Mouse (Mus musculus): ENCODE results near the gene Fbxo27. TPM values are rescaled to one million over a fixed set of nuclear protein-coding genes. Genes with fewer than 3 reads are reported as not detected.
"Not testable (repeated sequence)": the region's sequence is repeated elsewhere in the genome, so short reads cannot be mapped to it uniquely, and the experiment has no call there.

Fbxo27 gene
- polyA plus RNA-seq (2016; fragmentation: Nextera tagmentation; extraction: Ambion mirVana) = 3.4 and 4.7 TPM in 2 replicates

GRCm38 (mm10) chr7:28692545-28693320 is at the start of gene Fbxo27:
TSS of gene Fbxo27 (plus strand) at chr7:28692849.
- WGBS = 33% methylated on average over 29 of the region's 30 CpGs
- Histone ChIP-seq H3K27ac (ENCODE audit: poor library complexity, severe bottlenecking) (no peak within 1 kb of the TSS), H3K9me3 (replicated peaks) (no peaks in the 10 kb centered on the region), H3K4me2 (peak within 1 kb of the TSS; percentile 83), H3K4me3 (peak within 1 kb of the TSS; percentile 51), H3K9ac (peak within 1 kb of the TSS; percentile 52), H3K27me3 (replicated peaks) (peaks cover 18% of the 10 kb centered on the region), H3K4me1 (replicated peaks) (no peaks in the 10 kb centered on the region), H3K36me3 (no peaks in the 10 kb centered on the region)
- ATAC-seq (ENCODE audit: insufficient number of reproducible peaks, low FRiP score) = peak; percentile 22; the same call in 1 of the 2 replicates

- Histone ChIP-seq H3K36me3 (no peaks in the 10 kb centered on the region), H3K9me3 (replicated peaks) (no peaks in the 10 kb centered on the region), H3K27ac (ENCODE audit: poor library complexity, severe bottlenecking) (no peak overlapping the region), H3K9ac (no peak overlapping the region), H3K4me3 (no peak overlapping the region), H3K27me3 (replicated peaks) (no peaks in the 10 kb centered on the region), H3K4me2 (no peak overlapping the region), H3K4me1 (replicated peaks) (no peaks in the 10 kb centered on the region)
- no peak for ATAC-seq (ENCODE audit: insufficient number of reproducible peaks, low FRiP score)
- WGBS = 70% methylated on average over 6 of the region's 6 CpGs
Measured at GRCm38 (mm10) chr7:28645366-28645765, 47.3 kb upstream of the Fbxo27 start.

- H3K27ac ChIP-seq (ENCODE audit: poor library complexity, severe bottlenecking) = no peak overlapping the region
- peaks cover 1% of the 10 kb centered on the region; the same call in 1 of the 2 replicates for H3K9me3 ChIP-seq (replicated peaks)
- no peak overlapping the region for H3K4me2 ChIP-seq
- H3K9ac ChIP-seq = no peak overlapping the region
- no peaks in the 10 kb centered on the region for H3K4me1 ChIP-seq (replicated peaks)
- no peaks in the 10 kb centered on the region for H3K36me3 ChIP-seq
- no peaks in the 10 kb centered on the region for H3K27me3 ChIP-seq (replicated peaks)
- ATAC-seq (ENCODE audit: insufficient number of reproducible peaks, low FRiP score) = no peak
- H3K4me3 ChIP-seq = no peak overlapping the region
- WGBS = 85% methylated on average over 2 of the region's 2 CpGs
Measured at GRCm38 (mm10) chr7:28645947-28646475, 46.6 kb upstream of the Fbxo27 start.

GRCm38 (mm10) chr7:28647016-28647415 is 45.6 kb upstream of the Fbxo27 start:
- H3K27ac ChIP-seq (ENCODE audit: poor library complexity, severe bottlenecking) = no peak overlapping the region
- no peak overlapping the region for H3K9ac ChIP-seq
- H3K27me3 ChIP-seq (replicated peaks) = no peaks in the 10 kb centered on the region
- no peak for ATAC-seq (ENCODE audit: insufficient number of reproducible peaks, low FRiP score)
- H3K4me2 ChIP-seq = no peak overlapping the region
- no peak overlapping the region for H3K4me3 ChIP-seq
- H3K9me3 ChIP-seq (replicated peaks) = peaks cover 4% of the 10 kb centered on the region; the same call in 1 of the 2 replicates
- H3K36me3 ChIP-seq = no peaks in the 10 kb centered on the region
- no peaks in the 10 kb centered on the region for H3K4me1 ChIP-seq (replicated peaks)
- WGBS = 47% methylated on average over 7 of the region's 7 CpGs

GRCm38 (mm10) chr7:28651157-28651556 is 41.5 kb upstream of the Fbxo27 start:
- WGBS = 85% methylated on average over 2 of the region's 2 CpGs

DNA sequence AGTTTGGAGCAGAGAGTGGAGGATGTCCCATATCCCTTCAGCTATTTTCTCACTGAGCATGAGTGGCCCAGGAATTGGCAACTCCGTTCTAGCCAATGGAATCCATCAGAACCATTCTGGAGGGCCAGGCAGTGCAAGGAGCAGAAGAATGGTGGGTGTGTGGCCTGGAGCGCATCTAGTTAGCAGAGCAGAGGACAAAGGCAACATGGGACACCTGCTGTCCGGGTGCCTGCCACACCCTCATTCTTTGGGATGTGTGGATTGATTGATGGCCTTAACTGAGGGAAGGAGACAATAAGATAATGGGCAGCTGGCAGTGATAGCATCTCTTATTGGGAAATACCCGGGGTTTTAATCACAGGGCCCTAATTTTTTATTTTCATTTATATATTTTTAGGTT is 36.2 kb upstream of the Fbxo27 start:
- no peaks in the 10 kb centered on the region; the same call in 1 of the 2 replicates for H3K27me3 ChIP-seq (replicated peaks)
- H3K4me3 ChIP-seq = no peak overlapping the region
- ATAC-seq (ENCODE audit: insufficient number of reproducible peaks, low FRiP score) = no peak
- WGBS = 66% methylated on average over 4 of the region's 4 CpGs
- no peak overlapping the region for H3K4me2 ChIP-seq
- no peak overlapping the region for H3K27ac ChIP-seq (ENCODE audit: poor library complexity, severe bottlenecking)
- no peak overlapping the region for H3K9ac ChIP-seq
- H3K4me1 ChIP-seq (replicated peaks) = no peaks in the 10 kb centered on the region
- H3K36me3 ChIP-seq = no peaks in the 10 kb centered on the region
- H3K9me3 ChIP-seq (replicated peaks) = peaks cover 1% of the 10 kb centered on the region

More at GRCm38 (mm10) chr7:28651157-28651556, 41.5 kb upstream of the Fbxo27 start:
- Histone ChIP-seq H3K36me3 (no peaks in the 10 kb centered on the region), H3K4me2 (no peak overlapping the region), H3K4me1 (replicated peaks) (no peaks in the 10 kb centered on the region), H3K9me3 (replicated peaks) (peaks cover 4% of the 10 kb centered on the region; the same call in 1 of the 2 replicates), H3K9ac (no peak overlapping the region), H3K27ac (ENCODE audit: poor library complexity, severe bottlenecking) (no peak overlapping the region), H3K27me3 (replicated peaks) (no peaks in the 10 kb centered on the region; the same call in 1 of the 2 replicates), H3K4me3 (no peak overlapping the region)
- no peak for ATAC-seq (ENCODE audit: insufficient number of reproducible peaks, low FRiP score)

GRCm38 (mm10) chr7:28665620-28666579 is 26.7 kb upstream of the Fbxo27 start:
- Histone ChIP-seq H3K4me2 (peak overlapping the region; percentile 51), H3K27me3 (replicated peaks) (peaks cover 11% of the 10 kb centered on the region), H3K9me3 (replicated peaks) (peaks cover 5% of the 10 kb centered on the region), H3K36me3 (no peaks in the 10 kb centered on the region), H3K9ac (no peak overlapping the region), H3K4me1 (replicated peaks) (no peaks in the 10 kb centered on the region), H3K4me3 (no peak overlapping the region), H3K27ac (ENCODE audit: poor library complexity, severe bottlenecking) (no peak overlapping the region)
- 29% methylated on average over 15 of the region's 15 CpGs for WGBS
- no peak for ATAC-seq (ENCODE audit: insufficient number of reproducible peaks, low FRiP score)

DNA sequence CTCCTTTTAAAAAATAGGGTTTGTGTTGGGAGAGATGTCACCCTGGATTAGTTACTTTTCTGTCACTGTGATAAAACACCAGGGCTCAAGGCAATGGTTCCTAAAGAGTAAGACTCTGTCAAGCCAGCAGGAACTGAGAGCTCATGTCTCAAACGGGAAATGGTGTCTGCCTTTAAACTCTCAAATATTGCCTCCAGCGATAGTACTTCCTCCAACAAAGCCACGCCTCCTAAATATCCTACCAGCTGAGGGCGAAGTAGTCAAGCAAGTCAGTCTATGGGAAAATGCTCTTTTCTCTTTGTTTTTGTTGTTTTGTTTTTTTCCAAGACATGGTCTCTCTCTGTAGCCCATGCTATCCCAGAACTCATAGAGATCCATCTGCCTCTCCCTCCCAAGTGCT is 21.5 kb upstream of the Fbxo27 start:
- Histone ChIP-seq H3K9ac (no peak overlapping the region), H3K4me1 (replicated peaks) (no peaks in the 10 kb centered on the region), H3K9me3 (replicated peaks) (0 out of 2 replicates have a peak, but pooled peaks cover 3% of the 10 kb centered on the region), H3K4me3 (no peak overlapping the region), H3K27me3 (replicated peaks) (no peaks in the 10 kb centered on the region), H3K36me3 (no peaks in the 10 kb centered on the region), H3K27ac (ENCODE audit: poor library complexity, severe bottlenecking) (no peak overlapping the region), H3K4me2 (no peak overlapping the region)
- ATAC-seq (ENCODE audit: insufficient number of reproducible peaks, low FRiP score) = no peak
- WGBS = 54% methylated on average over 4 of the region's 4 CpGs

DNA sequence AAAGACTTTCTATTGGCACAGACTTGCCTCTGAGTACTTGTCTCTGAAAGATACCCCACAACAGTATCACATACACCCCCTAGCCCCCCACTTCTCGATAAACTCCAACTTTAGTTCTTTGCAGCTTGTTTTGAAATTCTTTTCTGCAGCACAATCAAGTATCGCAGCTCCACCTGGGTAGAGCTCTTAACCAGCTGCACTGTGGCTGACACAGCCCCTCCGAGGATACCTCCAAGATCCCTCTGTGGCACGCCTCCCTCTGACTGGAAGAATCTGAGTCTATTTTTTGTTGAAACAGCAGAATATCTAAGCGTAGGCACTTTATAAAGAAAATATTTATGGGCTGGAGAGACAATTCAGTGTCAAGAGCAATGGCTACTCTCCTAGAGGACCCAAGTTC is 20.4 kb upstream of the Fbxo27 start:
- Histone ChIP-seq H3K9ac (no peak overlapping the region), H3K4me2 (no peak overlapping the region), H3K27ac (ENCODE audit: poor library complexity, severe bottlenecking) (no peak overlapping the region), H3K9me3 (replicated peaks) (0 out of 2 replicates have a peak, but pooled peaks cover 3% of the 10 kb centered on the region), H3K27me3 (replicated peaks) (no peaks in the 10 kb centered on the region), H3K4me3 (no peak overlapping the region), H3K4me1 (replicated peaks) (no peaks in the 10 kb centered on the region), H3K36me3 (no peaks in the 10 kb centered on the region)
- WGBS = 77% methylated on average over 5 of the region's 5 CpGs
- ATAC-seq (ENCODE audit: insufficient number of reproducible peaks, low FRiP score) = no peak

- not testable (repeated sequence) for H3K4me3 ChIP-seq; H3K4me2 ChIP-seq; H3K36me3 ChIP-seq; H3K9ac ChIP-seq; H3K27me3 ChIP-seq (replicated peaks); H3K4me1 ChIP-seq (replicated peaks); ATAC-seq (ENCODE audit: insufficient number of reproducible peaks, low FRiP score); H3K9me3 ChIP-seq (replicated peaks); H3K27ac ChIP-seq (ENCODE audit: poor library complexity, severe bottlenecking)
- WGBS = 49% methylated on average over 5 of the region's 5 CpGs
Measured at GRCm38 (mm10) chr7:28672786-28673185, 19.9 kb upstream of the Fbxo27 start.

GRCm38 (mm10) chr7:28674994-28675393 is 17.7 kb upstream of the Fbxo27 start:
- ATAC-seq (ENCODE audit: insufficient number of reproducible peaks, low FRiP score) = no peak
- no peak overlapping the region for H3K4me3 ChIP-seq
- no peak overlapping the region for H3K4me2 ChIP-seq
- no peak overlapping the region for H3K9ac ChIP-seq
- no peaks in the 10 kb centered on the region for H3K27me3 ChIP-seq (replicated peaks)
- H3K36me3 ChIP-seq = no peaks in the 10 kb centered on the region
- H3K9me3 ChIP-seq (replicated peaks) = 0 out of 2 replicates have a peak, but pooled peaks cover 3% of the 10 kb centered on the region
- WGBS = 57% methylated on average over 9 of the region's 9 CpGs
- no peak overlapping the region for H3K27ac ChIP-seq (ENCODE audit: poor library complexity, severe bottlenecking)
- peaks cover 8% of the 10 kb centered on the region; the same call in 1 of the 2 replicates for H3K4me1 ChIP-seq (replicated peaks)
